Mouse (Mus musculus) kidney, adult 2 months (tissue): ENCODE results near the gene Rgl3. TPM values are rescaled to one million over a fixed set of nuclear protein-coding genes. Genes with fewer than 3 reads are reported as not detected.

Experiments
- DNase-seq: peaks from one replicate; pipeline ENCODE4 v3.0.0; 2021
- H3K27ac ChIP-seq: fragments of 200-500 bp; 2 replicates; pipeline ENCODE4 v1.5.1; 2012; ENCODE audit warnings: low read depth, low read length, control low read depth, inconsistent platforms; ENCODE audit not compliant: insufficient read depth
- H3K27me3 ChIP-seq: fragments of 200-500 bp; replicated peaks from 2 replicates; pipeline ENCODE4 v1.6.1; 2012; ENCODE audit warnings: mild to moderate bottlenecking, moderate library complexity, low read length, inconsistent platforms; ENCODE audit not compliant: control insufficient read depth, insufficient read depth
- H3K36me3 ChIP-seq: fragments of 200-500 bp; 2 replicates; pipeline ENCODE4 v1.6.1; 2012; ENCODE audit warnings: mild to moderate bottlenecking, moderate library complexity, low read length, inconsistent platforms; ENCODE audit not compliant: control insufficient read depth, insufficient read depth
- H3K4me1 ChIP-seq: fragments of 200-500 bp; 2 replicates; pipeline ENCODE4 v1.6.1; 2011; ENCODE audit warnings: low read length; ENCODE audit not compliant: control insufficient read depth, insufficient read depth
- H3K4me3 ChIP-seq: fragments of 200-500 bp; 2 replicates; pipeline ENCODE4 v1.5.1; 2011; ENCODE audit warnings: mild to moderate bottlenecking, low read depth, low read length, control low read depth; ENCODE audit not compliant: insufficient read depth
- CTCF ChIP-seq: fragments of 200-500 bp; conservative IDR thresholded peaks from 2 replicates; pipeline ENCODE4 v1.5.1; 2011; ENCODE audit warnings: low read depth, mild to moderate bottlenecking, control low read depth, low read length, moderate library complexity, mixed read lengths; ENCODE audit not compliant: insufficient read depth, insufficient read length
- POLR2A ChIP-seq: fragments of 200-500 bp; IDR thresholded peaks from one replicate; pipeline ENCODE4 v1.6.1; 2011; ENCODE audit warnings: low read depth, low read length, control low read depth
- WGBS: fragments of 180-500 bp; shearing (Covaris S2); methylation state at CpG from one replicate; pipeline ENCODE4 v1.1.7; 2018; 5-methylcytosine and 5-hydroxymethylcytosine counted together
- polyA plus RNA-seq: library from polyadenylated mRNA; depleted of rRNA; stranded (reverse); fragments of >200 nt; gene quantifications from 2 replicates; pipeline ENCODE4 v1.2.3, GENCODE M21; 2012

Rgl3 gene
- polyA plus RNA-seq, 1 experiment, result 88.2 TPM

- H3K27me3 ChIP-seq, result no peaks in the 10 kb centered on the region
- H3K36me3 ChIP-seq, result no peaks in the 10 kb centered on the region
- 0 out of 2 replicates have a peak, but pooled peaks cover 3% of the 10 kb centered on the region for H3K4me1 ChIP-seq
- WGBS, result 3% methylated on average over 43 of the region's 43 CpGs
- no peak for TF ChIP-seq POLR2A
- no peak for TF ChIP-seq CTCF
- H3K4me3 ChIP-seq, result peak within 1 kb of the TSS; percentile 46
- H3K27ac ChIP-seq, result no peak within 1 kb of the TSS
- peak; percentile 98 for DNase-seq
These were observed 52.3 kb downstream of the Rgl3 start, which contains the start of gene Plppr2 for GRCm38 (mm10) chr9:21936692-21937570. Gene Plppr2, plus strand, starts transcription at chr9:21937033.

GRCm38 (mm10) chr9:21935466-21936131, 53.6 kb downstream of the Rgl3 start:
- H3K36me3 ChIP-seq, result no peaks in the 10 kb centered on the region
- no peaks in the 10 kb centered on the region for H3K27me3 ChIP-seq
- WGBS, result 89% methylated on average over 7 of the region's 7 CpGs
- no peak overlapping the region for H3K27ac ChIP-seq
- TF ChIP-seq CTCF (no peak), POLR2A (no peak)
- H3K4me1 ChIP-seq, result 0 out of 2 replicates have a peak, but pooled peaks cover 3% of the 10 kb centered on the region
- H3K4me3 ChIP-seq, result no peak overlapping the region
- no peak for DNase-seq

- H3K4me1 ChIP-seq, result 0 out of 2 replicates have a peak, but pooled peaks cover 3% of the 10 kb centered on the region
- DNase-seq, result no peak
- H3K27ac ChIP-seq, result no peak overlapping the region
- WGBS, result 92% methylated on average over 12 of the region's 12 CpGs
- H3K36me3 ChIP-seq, result no peaks in the 10 kb centered on the region
- H3K4me3 ChIP-seq, result no peak overlapping the region
- no peaks in the 10 kb centered on the region for H3K27me3 ChIP-seq
- TF ChIP-seq POLR2A, result no peak
- no peak for TF ChIP-seq CTCF
These were observed 55.2 kb downstream of the Rgl3 start for GRCm38 (mm10) chr9:21934021-21934420.

- TF ChIP-seq POLR2A (no peak), CTCF (no peak)
- Histone ChIP-seq H3K36me3 (no peaks in the 10 kb centered on the region), H3K4me3 (no peak overlapping the region), H3K27ac (no peak overlapping the region), H3K27me3 (no peaks in the 10 kb centered on the region), H3K4me1 (peaks cover 3% of the 10 kb centered on the region; the same call in 1 of the 2 replicates)
- DNase-seq, result no peak
- WGBS, result 66% methylated on average over 12 of the region's 12 CpGs
These were observed 56.7 kb downstream of the Rgl3 start for GRCm38 (mm10) chr9:21932445-21933137.

GRCm38 (mm10) chr9:21932006-21932405, 57.2 kb downstream of the Rgl3 start:
- TF ChIP-seq POLR2A, result no peak
- DNase-seq, result no peak
- no peaks in the 10 kb centered on the region for H3K27me3 ChIP-seq
- no peaks in the 10 kb centered on the region for H3K36me3 ChIP-seq
- WGBS, result 62% methylated on average over 2 of the region's 2 CpGs
- H3K27ac ChIP-seq, result no peak overlapping the region
- no peak overlapping the region for H3K4me3 ChIP-seq
- peaks cover 3% of the 10 kb centered on the region; the same call in 1 of the 2 replicates for H3K4me1 ChIP-seq

GRCm38 (mm10) chr9:21929208-21929607, 60.0 kb downstream of the Rgl3 start:
- Histone ChIP-seq H3K4me1 (no peaks in the 10 kb centered on the region; the same call in 1 of the 2 replicates), H3K4me3 (no peak overlapping the region), H3K36me3 (no peaks in the 10 kb centered on the region), H3K27me3 (no peaks in the 10 kb centered on the region), H3K27ac (no peak overlapping the region)
- TF ChIP-seq POLR2A (no peak), CTCF (no peak)
- no peak for DNase-seq
- WGBS, result 81% methylated on average over 3 of the region's 3 CpGs
